Mouse (Mus musculus) urinary bladder, postnatal 36 days (tissue): Measurements from ENCODE around the gene Prpsap1.

Experiments used
- DNase-seq, 2 experiments: peaks; one replicate each; pipeline ENCODE4 v3.0.0; 2022; ENCODE audit warnings: low spot score in 2 of 2, mixed read lengths in 1 of 2

Gene Prpsap1

DNA sequence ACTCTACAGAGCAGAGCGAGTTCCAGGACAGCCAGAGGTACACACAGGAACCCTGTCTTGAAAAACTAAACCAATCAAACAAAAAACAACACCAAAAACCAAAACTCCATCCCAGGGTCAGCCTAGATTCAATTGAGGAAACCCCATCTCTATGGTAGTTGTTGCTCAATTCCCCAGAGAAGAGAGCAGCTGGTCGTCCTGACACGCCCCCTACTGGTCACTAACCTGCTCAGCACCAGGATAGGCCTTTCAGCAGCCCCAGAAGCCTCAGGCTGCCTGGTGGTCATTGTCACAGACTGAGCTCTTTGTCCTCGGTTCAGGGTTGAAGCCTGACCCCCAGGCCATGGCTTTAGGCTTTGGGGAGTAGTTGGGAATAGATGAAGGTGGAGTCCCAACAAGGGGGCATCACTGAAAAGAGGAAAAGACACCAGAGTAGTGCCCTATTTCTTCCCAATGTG lies at the start of gene Prpsap1:
Prpsap1 (minus strand) TSS at position 408 of the 458 bp plus-strand sequence.
- DNase-seq = peak in 1 of 2 experiments; percentile 54

- DNase-seq = no peak
These were observed 49.1 kb upstream of the Prpsap1 start for GRCm38 (mm10) chr11:116543110-116543509.

DNA sequence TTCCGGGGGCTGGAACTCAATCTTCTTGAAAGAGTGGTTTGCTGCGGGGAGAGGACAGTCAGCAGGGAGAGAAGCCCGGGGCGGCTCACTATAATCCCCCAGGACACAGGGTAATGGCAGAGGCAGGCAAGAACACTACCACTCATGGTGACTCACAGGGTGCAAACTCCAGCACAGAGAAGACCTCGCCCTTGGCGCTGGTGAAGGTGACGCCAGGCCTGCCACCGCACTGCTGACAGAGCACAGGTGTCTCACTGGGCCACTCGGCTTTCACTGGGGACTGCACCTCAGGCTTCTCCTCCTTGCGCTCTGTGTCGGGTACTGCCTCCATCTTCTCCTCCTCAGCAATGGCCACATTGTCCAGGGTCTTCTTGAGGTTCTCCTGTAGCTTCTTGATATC lies 47.2 kb upstream of the Prpsap1 start:
- no peak for DNase-seq

DNA sequence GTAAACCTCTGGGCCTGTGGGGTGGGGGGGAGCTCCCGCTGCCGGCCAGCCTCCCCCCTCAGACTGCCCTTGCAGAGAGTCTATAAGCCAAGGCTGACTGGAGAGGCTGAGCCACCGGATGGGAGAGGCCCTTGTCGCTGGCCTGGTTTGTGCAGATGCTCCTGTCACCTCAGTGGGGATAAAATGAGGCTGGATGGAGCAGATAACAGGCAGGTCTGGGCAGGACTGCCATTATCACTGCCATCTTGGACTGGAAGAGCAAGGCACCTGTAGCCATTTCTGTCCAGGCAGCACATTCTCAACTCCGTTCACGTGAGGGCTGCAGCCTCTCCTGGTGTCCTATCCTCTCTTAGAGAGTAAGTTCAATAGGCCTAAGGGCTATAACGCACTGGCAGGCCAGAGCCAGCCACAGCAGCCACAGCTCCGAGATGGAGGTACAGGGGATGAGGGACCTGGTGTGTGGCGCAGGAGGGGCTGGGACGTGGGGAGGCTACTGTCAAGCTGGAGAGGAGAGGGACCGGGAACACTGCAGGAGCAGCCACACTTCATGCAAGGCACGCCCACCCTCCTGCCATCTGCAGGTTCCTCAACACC lies 44.2 kb upstream of the Prpsap1 start:
- peak; percentile 67 to 70 for DNase-seq

DNA sequence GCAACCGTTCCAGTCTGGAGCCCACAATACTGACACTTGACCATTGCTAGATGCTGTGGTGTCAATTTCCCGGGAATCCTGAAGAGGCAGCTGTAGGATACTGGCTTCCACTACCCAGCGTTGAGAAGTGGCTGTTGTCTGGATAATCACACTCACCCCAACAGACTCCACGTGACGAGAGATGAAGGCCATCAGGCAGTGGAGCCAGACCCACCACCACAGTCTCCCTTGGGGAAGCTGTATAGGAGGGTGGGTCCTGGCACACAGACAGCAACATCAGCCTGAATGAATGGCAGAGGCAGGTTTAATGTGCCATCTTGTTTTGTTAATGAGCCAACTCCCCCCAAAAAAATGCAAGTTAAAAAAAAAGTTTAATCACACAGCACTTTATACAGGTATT lies 43.4 kb upstream of the Prpsap1 start:
- DNase-seq = no peak

DNA sequence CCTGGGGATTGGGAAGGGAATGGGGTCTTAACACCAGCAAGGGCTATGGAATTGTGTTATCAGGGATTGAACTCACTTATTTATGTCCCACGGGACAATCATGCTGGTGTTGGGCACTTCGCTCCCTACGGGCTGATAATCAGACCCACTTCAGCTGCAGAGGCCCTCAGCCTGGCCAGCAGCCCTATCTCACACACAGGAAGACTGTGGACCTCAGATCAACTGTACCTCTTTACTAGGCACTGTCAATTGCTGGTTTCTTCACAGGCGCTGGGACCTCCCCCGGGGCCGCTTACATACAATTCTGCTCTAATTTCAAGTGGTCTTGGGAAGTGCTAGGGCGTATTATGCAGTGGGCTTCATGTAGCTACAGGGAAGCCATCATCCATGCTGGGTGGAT lies 42.7 kb upstream of the Prpsap1 start:
- no peak for DNase-seq

DNA sequence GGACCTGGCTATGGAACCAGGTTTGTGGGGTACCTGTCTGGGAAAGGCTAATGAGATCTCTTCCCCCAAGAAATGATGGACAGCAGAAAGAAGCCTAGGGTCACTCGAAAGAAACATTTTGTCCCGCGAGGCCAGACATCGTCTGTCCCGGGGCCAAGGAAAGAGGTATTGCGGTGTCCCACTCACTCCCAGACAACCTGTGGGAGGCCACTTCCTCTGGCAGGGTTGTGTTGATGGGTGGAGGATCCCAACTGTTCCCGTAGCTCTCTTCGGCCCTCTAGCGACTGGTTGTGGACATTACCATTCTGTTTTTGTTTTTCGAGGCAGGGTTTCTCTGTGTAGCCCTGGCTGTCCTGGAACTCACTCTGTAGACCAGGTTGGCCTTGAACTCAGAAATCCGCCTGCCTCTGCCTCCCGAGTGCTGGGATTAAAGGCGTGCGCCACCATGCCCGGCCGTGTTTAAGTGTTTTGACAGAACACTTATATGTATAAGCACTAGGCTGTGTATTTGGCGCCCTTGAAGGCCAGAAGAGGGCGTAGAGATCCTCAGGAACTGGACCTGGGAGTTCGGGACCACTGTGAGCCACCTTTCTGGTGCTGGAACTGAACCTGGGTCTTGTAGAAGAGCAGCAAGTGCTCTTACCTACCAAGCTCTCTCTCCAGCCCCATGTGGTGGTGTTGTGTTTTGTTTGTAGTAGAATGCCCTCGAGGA lies 40.3 kb upstream of the Prpsap1 start:
- peak; percentile 67 to 71 for DNase-seq

GRCm38 (mm10) chr11:116533341-116534153 lies 39.5 kb upstream of the Prpsap1 start:
- peak; percentile 22 to 35 for DNase-seq

DNA sequence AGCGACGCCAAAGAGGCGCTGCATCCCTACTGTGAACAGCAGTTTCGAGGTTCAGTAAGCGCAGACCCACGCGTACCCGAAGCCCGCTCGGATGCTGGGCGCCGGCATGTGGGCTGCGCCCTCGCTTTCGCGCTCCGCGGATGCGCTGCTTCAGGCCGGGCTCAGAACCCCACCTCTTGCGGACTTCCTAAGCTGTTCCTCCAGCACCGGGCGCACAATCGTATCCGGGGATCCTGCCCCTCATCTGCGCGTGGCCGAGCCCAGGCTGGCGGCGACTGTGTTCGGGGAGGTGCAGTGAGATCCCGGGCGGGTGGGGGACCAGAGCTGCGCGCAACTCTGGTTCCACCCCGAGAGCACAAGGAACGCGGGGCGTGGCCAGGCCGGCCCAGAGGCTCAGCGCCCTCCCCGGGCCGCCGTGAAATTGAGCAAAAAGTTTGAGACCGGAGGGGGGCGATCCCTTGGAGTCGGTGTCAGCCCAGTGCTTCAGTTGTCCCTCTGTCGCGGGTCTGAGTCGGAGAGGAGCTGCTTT lies 38.9 kb upstream of the Prpsap1 start:
- peak; percentile 71 to 82 for DNase-seq

GRCm38 (mm10) chr11:116532262-116532809 lies 38.3 kb upstream of the Prpsap1 start:
- DNase-seq = peak; percentile 50 to 54

DNA sequence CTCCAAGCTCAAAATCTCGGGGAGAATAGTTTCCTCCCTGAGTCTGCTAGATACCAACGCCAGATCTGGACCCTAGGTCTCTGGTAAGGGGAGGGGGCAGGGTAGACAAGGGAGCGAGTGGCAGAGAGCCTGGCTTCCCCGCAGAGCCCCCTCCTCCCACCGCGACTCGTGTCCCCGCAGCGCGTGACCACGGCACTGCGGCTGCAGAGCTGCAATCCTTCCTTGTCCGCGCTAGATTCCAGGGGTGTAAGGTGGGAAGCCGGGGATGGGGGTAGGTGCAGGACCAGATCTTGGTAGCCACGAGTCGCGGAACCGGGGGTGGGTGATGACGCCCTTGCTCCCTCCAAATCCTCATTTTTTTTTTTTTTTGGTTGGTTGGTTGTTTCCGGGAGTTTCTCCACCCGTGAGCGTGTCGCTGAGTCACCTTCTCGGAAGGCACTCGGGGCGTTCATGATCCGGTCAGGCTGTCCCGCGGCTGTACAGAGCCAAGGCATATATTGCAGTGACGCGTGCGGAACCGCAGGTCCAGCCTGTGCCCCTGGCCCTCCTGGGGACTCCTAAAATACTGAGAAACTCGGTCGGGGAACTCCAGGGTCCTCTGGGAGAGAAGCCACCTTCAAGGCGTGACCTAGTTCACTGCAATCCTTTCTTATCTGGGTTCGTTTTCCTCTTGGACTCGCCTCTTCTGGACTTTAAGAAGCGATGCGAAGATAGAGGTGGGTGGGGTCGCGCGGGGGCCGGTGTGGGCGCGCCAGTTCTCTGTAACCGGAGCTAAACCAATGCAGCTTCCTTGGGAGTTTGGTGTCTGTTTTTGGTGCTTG lies 37.6 kb upstream of the Prpsap1 start:
- DNase-seq = peak; percentile 28 to 39

- no peak for DNase-seq
These were observed 36.5 kb upstream of the Prpsap1 start, which contains the start of gene Sphk1 for GRCm38 (mm10) chr11:116530187-116531147. Gene Sphk1 (plus strand): TSS chr11:116530925.

- no peak for DNase-seq
These were observed 34.8 kb upstream of the Prpsap1 start for GRCm38 (mm10) chr11:116528636-116529320.

DNA sequence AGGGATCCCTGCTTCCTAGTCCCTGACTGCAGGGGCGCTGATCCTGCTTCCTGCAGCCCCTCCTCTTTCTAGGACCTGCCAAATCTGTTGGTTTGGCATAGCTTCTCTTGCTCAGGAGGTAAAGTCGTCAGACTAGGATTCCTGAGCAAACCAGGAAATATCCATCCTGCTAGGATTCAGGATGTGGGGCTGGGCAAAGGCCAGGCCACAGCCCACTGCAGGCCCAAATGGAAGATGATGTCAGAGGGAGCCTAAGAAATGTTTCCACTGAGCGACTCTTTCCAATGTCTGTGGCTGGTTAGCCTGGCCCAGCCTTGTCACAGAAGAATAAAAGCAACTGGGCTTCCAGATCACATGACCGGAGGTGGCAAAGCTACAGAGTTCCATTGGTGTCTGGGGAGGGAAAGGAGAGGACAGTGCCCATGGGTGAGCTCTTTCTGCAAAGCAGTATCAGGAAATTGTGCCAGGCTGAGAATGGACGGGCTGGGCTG lies 29.7 kb upstream of the Prpsap1 start:
- no peak for DNase-seq

GRCm38 (mm10) chr11:116522886-116523698 lies 29.1 kb upstream of the Prpsap1 start:
- DNase-seq = no peak

DNA sequence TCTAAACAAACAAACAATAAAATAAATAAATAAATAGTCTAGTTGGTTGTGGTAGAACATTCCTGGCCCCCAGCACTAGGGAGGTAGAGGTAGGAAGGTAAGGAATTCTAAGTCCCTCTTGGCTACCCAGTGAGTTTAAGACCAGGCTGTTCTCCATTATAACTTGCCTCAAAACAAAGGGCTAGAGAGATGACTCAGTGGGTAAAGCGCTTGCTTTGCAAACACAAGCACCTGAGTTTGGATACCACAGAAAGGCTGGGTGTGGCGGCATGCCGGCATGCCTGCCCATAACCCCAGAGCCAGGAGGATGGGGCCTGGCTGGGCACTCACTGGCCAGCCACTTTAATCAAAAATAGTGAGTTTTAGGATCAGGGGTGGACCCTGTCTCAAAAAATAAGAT lies 28.0 kb upstream of the Prpsap1 start:
- peak in 1 of 2 experiments; percentile 38 for DNase-seq

DNA sequence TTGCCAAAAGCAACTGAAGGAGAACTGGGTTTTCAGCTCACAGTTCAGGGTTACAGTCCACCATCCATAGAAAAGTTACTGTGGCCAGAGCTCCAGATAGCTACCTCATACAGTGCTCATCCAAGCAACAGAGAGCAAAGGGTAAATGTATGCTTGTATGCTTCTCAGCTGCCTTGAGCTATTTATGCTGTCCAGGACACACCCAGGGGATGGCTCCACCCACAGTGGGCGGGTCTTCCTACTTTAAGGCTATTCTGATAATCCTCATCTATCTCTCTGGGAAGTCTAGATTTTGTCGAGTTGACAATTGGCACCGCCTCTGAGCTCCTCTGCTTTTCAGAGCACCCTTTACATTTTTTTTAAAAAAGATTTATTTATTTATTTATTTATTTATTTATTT lies 27.1 kb upstream of the Prpsap1 start:
- no peak for DNase-seq

- peak in 1 of 2 experiments; percentile 67 for DNase-seq
These were observed 24.5 kb upstream of the Prpsap1 start for GRCm38 (mm10) chr11:116518482-116518881.
